Mouse (Mus musculus): ENCODE results near the gene Styx. TPM values are rescaled to one million over a fixed set of nuclear protein-coding genes. Genes with fewer than 3 reads are reported as not detected.

Styx gene
- 12.6 and 13.5 TPM in 2 replicates for polyA plus RNA-seq (2021; fragmentation: Nextera tagmentation)
- long read RNA-seq, experiment 1, full-length matches to known transcripts, result 22 of 34 reads
- long read RNA-seq, experiment 1, partial matches to known transcripts, result 2 of 34 reads
- long read RNA-seq, experiment 1, other reads (novel, unspliced or antisense), result 10 of 34 reads
- long read RNA-seq, experiment 2, full-length matches to known transcripts, result 11 of 17 reads
- long read RNA-seq, experiment 2, partial matches to known transcripts, result 1 of 17 reads
- long read RNA-seq, experiment 2, other reads (novel, unspliced or antisense), result 5 of 17 reads

GRCm38 (mm10) chr14:45350931-45351859, at the start of gene Styx:
Styx (plus strand) TSS chr14:45351093.

GRCm38 (mm10) chr14:45318426-45319236, 32.3 kb upstream of the Styx start, which contains the start of gene Ero1l:
Ero1l (minus strand) TSS chr14:45318771.

GRCm38 (mm10) chr14:45329589-45330181, 21.2 kb upstream of the Styx start, which contains the start of gene Psmc6:
Psmc6 (plus strand) TSS chr14:45329788.

GRCm38 (mm10) chr14:45404813-45405212, 53.9 kb downstream of the Styx start, which contains the start of gene Gnpnat1:
Gnpnat1 (minus strand) TSS chr14:45404913.

Other genes starting within 250 kb of the Styx start
- 4.3 and 6.8 TPM in 2 replicates for gene Gpr137c, start 131.4 kb upstream of the Styx start, polyA plus RNA-seq (2021; fragmentation: Nextera tagmentation)
- 22.5 and 27.9 TPM in 2 replicates for gene Txndc16, start 130.8 kb upstream of the Styx start, polyA plus RNA-seq (2021; fragmentation: Nextera tagmentation)
- gene Ero1l, start 32.3 kb upstream of the Styx start, polyA plus RNA-seq (2021; fragmentation: Nextera tagmentation), result 9.6 and 11.5 TPM in 2 replicates
- 108 and 124 TPM in 2 replicates for gene Psmc6, start 21.3 kb upstream of the Styx start, polyA plus RNA-seq (2021; fragmentation: Nextera tagmentation)
- gene Gnpnat1, start 53.8 kb downstream of the Styx start, polyA plus RNA-seq (2021; fragmentation: Nextera tagmentation), result 13.4 and 17.2 TPM in 2 replicates
- gene Fermt2, start 179.0 kb downstream of the Styx start, polyA plus RNA-seq (2021; fragmentation: Nextera tagmentation), result 97.6 and 117 TPM in 2 replicates